In the genomic region with DNA sequence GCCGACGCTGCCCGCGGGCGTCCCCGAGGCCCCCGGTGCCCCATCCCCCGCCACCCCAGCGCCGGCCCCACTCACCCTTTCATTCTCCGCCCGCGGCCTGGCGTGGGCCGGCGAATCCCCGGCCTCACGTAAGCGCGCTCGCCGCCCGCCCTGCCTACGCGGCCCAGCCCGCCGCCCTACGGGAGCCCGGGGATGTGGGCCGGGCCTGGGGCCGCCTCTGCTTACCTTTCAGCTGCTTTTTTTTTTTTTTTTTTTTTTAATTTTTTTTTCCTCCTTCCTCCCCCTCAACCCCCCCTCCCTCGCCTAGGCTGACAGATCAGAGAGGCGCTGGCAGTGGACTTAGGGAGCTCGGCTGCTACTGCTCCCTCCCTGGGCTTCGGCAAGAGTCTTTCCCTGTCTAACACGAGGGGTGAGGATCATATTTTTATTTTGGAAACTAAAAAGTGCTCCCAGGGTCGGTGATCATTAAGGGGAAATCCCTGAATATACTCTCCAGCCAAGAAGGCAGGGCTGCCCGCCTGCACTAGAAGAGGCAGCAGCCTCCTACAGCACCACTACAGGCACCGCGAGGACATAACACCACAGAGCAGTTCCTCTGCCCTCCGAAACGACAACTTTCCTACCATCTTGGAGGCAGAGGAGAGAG, we compare ENCODE assay signal across 7 mouse cellular contexts. TPM values are rescaled to one million over a fixed set of nuclear protein-coding genes. Genes with fewer than 3 reads are reported as not detected.
DNase-seq lines count a peak whose midpoint lies in the region; ATAC-seq and TF ChIP-seq lines count a peak whose summit lies in the region.

Gene Ino80d, minus strand, starts transcription at position 532 of the 646 bp plus-strand sequence.

- peak; percentile 71; the same call in 1 of the 2 replicates for TF ChIP-seq POLR2A in small intestine, adult 2 months (IDR thresholded peaks at IDR 0.05; ENCODE audit: low read depth, low read length)

- peak; percentile 84 for DNase-seq in adrenal gland, postnatal 10 days
- DNase-seq in embryo, embryonic 9.5 days (ENCODE audit: extremely low spot score) = peak; percentile 85
- DNase-seq in gastrocnemius, postnatal 4 days (ENCODE audit: low spot score in 2 of 2) = peak; percentile 62 to 79
- DNase-seq in left cerebral cortex, postnatal 4 days = peak; percentile 82

- H3K27me3 ChIP-seq in intestine, embryonic 16.5 days (replicated peaks; ENCODE audit: control insufficient read depth, insufficient read depth, low read length) = no peaks in the 10 kb centered on the region
- no peaks in the 10 kb centered on the region for H3K27me3 ChIP-seq in midbrain, embryonic 12.5 days
- H3K27me3 ChIP-seq in small intestine, adult 2 months (ENCODE audit: control insufficient read depth, insufficient read depth, low read length) = no peaks in the 10 kb centered on the region

- TF ChIP-seq CTCF in small intestine, adult 2 months (IDR thresholded peaks at IDR 0.05; ENCODE audit: extremely low read depth, insufficient read length, insufficient replicate concordance, low read depth, low read length) = peak; percentile 65; the same call in 1 of the 2 replicates

- ATAC-seq in intestine, embryonic 16.5 days = peak; percentile 87
- ATAC-seq in midbrain, embryonic 12.5 days (ENCODE audit: low FRiP score, low read depth) = peak; percentile 89

- no peaks in the 10 kb centered on the region for H3K9me3 ChIP-seq in intestine, embryonic 16.5 days (ENCODE audit: control insufficient read depth, low read length)
- no peaks in the 10 kb centered on the region for H3K9me3 ChIP-seq in midbrain, embryonic 12.5 days

- under 1% methylated on average over 36 of the region's 42 CpGs for WGBS in intestine, embryonic 16.5 days
- 0% methylated on average over 24 of the region's 42 CpGs for WGBS in midbrain, embryonic 12.5 days
- WGBS in small intestine, adult 2 months = under 1% methylated on average over 40 of the region's 42 CpGs

- H3K27ac ChIP-seq in intestine, embryonic 16.5 days (ENCODE audit: low read length) = peak within 1 kb of the TSS; percentile 99
- H3K27ac ChIP-seq in midbrain, embryonic 12.5 days (replicated peaks) = peak within 1 kb of the TSS; percentile 97
- peak within 1 kb of the TSS; percentile 84 for H3K27ac ChIP-seq in small intestine, adult 2 months (ENCODE audit: insufficient read depth, low read depth, low read length)

- peaks cover 20% of the 10 kb centered on the region for H3K4me1 ChIP-seq in intestine, embryonic 16.5 days (ENCODE audit: control insufficient read depth, insufficient read depth, low read length)
- H3K4me1 ChIP-seq in midbrain, embryonic 12.5 days = peaks cover 37% of the 10 kb centered on the region
- peaks cover 2% of the 10 kb centered on the region; the same call in 1 of the 2 replicates for H3K4me1 ChIP-seq in small intestine, adult 2 months (ENCODE audit: control insufficient read depth, insufficient read depth, insufficient read length, low read length)

- H3K9ac ChIP-seq in intestine, embryonic 16.5 days (ENCODE audit: low read depth, low read length) = peak within 1 kb of the TSS; percentile 99
- peak within 1 kb of the TSS; percentile 100 for H3K9ac ChIP-seq in midbrain, embryonic 12.5 days (replicated peaks)

- H3K4me3 ChIP-seq in intestine, embryonic 16.5 days (ENCODE audit: low read length) = peak within 1 kb of the TSS; percentile 87
- H3K4me3 ChIP-seq in midbrain, embryonic 12.5 days = peak within 1 kb of the TSS; percentile 99
- H3K4me3 ChIP-seq in small intestine, adult 2 months (ENCODE audit: low read depth, low read length) = peak within 1 kb of the TSS; percentile 90

- 0 out of 2 replicates have a peak, but pooled peaks cover 3% of the 10 kb centered on the region for H3K36me3 ChIP-seq in intestine, embryonic 16.5 days (ENCODE audit: control insufficient read depth, insufficient read depth, low read length)
- H3K36me3 ChIP-seq in midbrain, embryonic 12.5 days = 0 out of 2 replicates have a peak, but pooled peaks cover 10% of the 10 kb centered on the region
- peaks cover 9% of the 10 kb centered on the region for H3K36me3 ChIP-seq in small intestine, adult 2 months (ENCODE audit: control insufficient read depth, insufficient read depth, low read length)

- H3K4me2 ChIP-seq in intestine, embryonic 16.5 days (ENCODE audit: low read depth, low read length) = peak within 1 kb of the TSS; percentile 81
- H3K4me2 ChIP-seq in midbrain, embryonic 12.5 days (replicated peaks) = peak within 1 kb of the TSS; percentile 88

- intact Hi-C loops in left cerebral cortex, postnatal 4 days (cut with DNase I) = no loop called here

RNA-seq across cellular contexts. Expression of gene Ino80d, which starts in this region (rescaled TPM):
- 10 to 100 TPM; 24.3 to 32.6 TPM for total RNA-seq in adrenal gland, postnatal 10 days (2021)
- 10 to 100 TPM; 26.5 to 26.6 TPM for total RNA-seq in gastrocnemius, postnatal 4 days (2021)
- polyA plus RNA-seq in intestine, embryonic 16.5 days (2015; fragmentation: Nextera tagmentation; extraction: Ambion mirVana) = 7.6 and 8.7 TPM in 2 replicates
- 10 to 100 TPM; 32.0 to 32.7 TPM for total RNA-seq in left cerebral cortex, postnatal 4 days (2021)
- polyA plus RNA-seq in midbrain, embryonic 12.5 days (2016; fragmentation: Nextera tagmentation; extraction: Ambion mirVana) = 11.8 and 12.4 TPM in 2 replicates
- polyA plus RNA-seq in small intestine, adult 2 months (2012; rRNA removed) = 6.0 and 11.5 TPM in 2 replicates

Comparison
In these comparisons a context has a peak if more than half of its experiments do, and no peak if none do; other contexts are left out.
1. Peak in every context shown above with its lines: DNase-seq, ATAC-seq, H3K4me3 ChIP-seq and H3K27ac ChIP-seq.